Mouse (Mus musculus) gastrocnemius, adult 2 months (tissue): ENCODE results near the gene Galnt2. TPM values are rescaled to one million over a fixed set of nuclear protein-coding genes. Genes with fewer than 3 reads are reported as not detected.

Experiments used
- DNase-seq: peaks from one replicate; pipeline ENCODE4 v3.0.0; 2022
- H3K27ac ChIP-seq: fragments of 200-600 bp; 2 replicates; pipeline ENCODE4 v1.8.1; 2022; ENCODE audit warnings: mild to moderate bottlenecking
- H3K4me3 ChIP-seq: fragments of 200-600 bp; 2 replicates; pipeline ENCODE4 v1.8.1; 2022; ENCODE audit warnings: mild to moderate bottlenecking, moderate library complexity
- CTCF ChIP-seq: fragments of 200-600 bp; IDR thresholded peaks from 2 replicates; pipeline ENCODE4 v1.8.1; 2022; ENCODE audit warnings: antibody characterized with exemption, mild to moderate bottlenecking, moderate library complexity
- intact Hi-C: fragments of 180-260 bp; cut with DNase I; formaldehyde crosslinking; loops from one replicate; pipeline ENCODE4 v1.15.1; 2025
- total RNA-seq, 2 experiments: library from RNA; stranded (reverse); gene quantifications; 2 replicates each; pipeline ENCODE4 v1.2.3; 2021

Gene Galnt2
- total RNA-seq, 2 experiments from 2014 or later, result 35.6 to 37.2 TPM

- DNase-seq, result peak; percentile 5
- 0 out of 2 replicates have a peak, but pooled peaks have one; percentile 18 for TF ChIP-seq CTCF
- intact Hi-C loops, result no loop called here
- H3K4me3 ChIP-seq, result no peak overlapping the region
- H3K27ac ChIP-seq, result no peak overlapping the region
Measured at GRCm38 (mm10) chr8:124351636-124352035, 120.4 kb downstream of the Galnt2 start.

- Histone ChIP-seq H3K4me3 (no peak overlapping the region), H3K27ac (no peak overlapping the region)
- no peak for DNase-seq
- intact Hi-C loops, result no loop called here
- no peak for TF ChIP-seq CTCF
Measured at GRCm38 (mm10) chr8:124360911-124361310, 129.7 kb downstream of the Galnt2 start.

- intact Hi-C loops, result no loop called here
- no peak for DNase-seq
- no peak overlapping the region for H3K4me3 ChIP-seq
- TF ChIP-seq CTCF, result no peak
- no peak overlapping the region for H3K27ac ChIP-seq
Measured at GRCm38 (mm10) chr8:124361773-124362427, 130.7 kb downstream of the Galnt2 start.

GRCm38 (mm10) chr8:124362589-124362988, 131.4 kb downstream of the Galnt2 start:
- intact Hi-C loops, result no loop called here
- no peak for DNase-seq
- Histone ChIP-seq H3K27ac (no peak overlapping the region), H3K4me3 (no peak overlapping the region)
- TF ChIP-seq CTCF, result no peak

- Histone ChIP-seq H3K4me3 (no peak overlapping the region), H3K27ac (no peak overlapping the region)
- TF ChIP-seq CTCF, result no peak
- no peak for DNase-seq
- intact Hi-C loops, result no loop called here
Measured at GRCm38 (mm10) chr8:124363337-124363736, 132.1 kb downstream of the Galnt2 start.

- DNase-seq, result peak; percentile 77
- Histone ChIP-seq H3K27ac (no peak overlapping the region), H3K4me3 (no peak overlapping the region)
- intact Hi-C loops, result loop anchor here (5.0 kb wide), 1 partner anchor 316 kb away; no protein-coding TSS in a partner anchor
- peak; percentile 87 for TF ChIP-seq CTCF
Measured at GRCm38 (mm10) chr8:124368213-124368612, 137.0 kb downstream of the Galnt2 start.

- intact Hi-C loops, result no loop called here
- no peak for TF ChIP-seq CTCF
- no peak overlapping the region for H3K4me3 ChIP-seq
- no peak for DNase-seq
- no peak overlapping the region for H3K27ac ChIP-seq
Measured at GRCm38 (mm10) chr8:124370422-124371183, 139.4 kb downstream of the Galnt2 start.

- Histone ChIP-seq H3K4me3 (no peak overlapping the region), H3K27ac (no peak overlapping the region)
- TF ChIP-seq CTCF, result no peak
- no peak for DNase-seq
- intact Hi-C loops, result no loop called here
Measured at GRCm38 (mm10) chr8:124371410-124372123, 140.4 kb downstream of the Galnt2 start.

GRCm38 (mm10) chr8:124373753-124374152, 142.6 kb downstream of the Galnt2 start:
- intact Hi-C loops, result no loop called here
- no peak for TF ChIP-seq CTCF
- Histone ChIP-seq H3K4me3 (no peak overlapping the region), H3K27ac (no peak overlapping the region)
- DNase-seq, result no peak

GRCm38 (mm10) chr8:124375168-124375567, 144.0 kb downstream of the Galnt2 start:
- Histone ChIP-seq H3K4me3 (no peak overlapping the region), H3K27ac (no peak overlapping the region)
- intact Hi-C loops, result no loop called here
- DNase-seq, result peak; percentile 35
- no peak for TF ChIP-seq CTCF

- intact Hi-C loops, result no loop called here
- no peak for DNase-seq
- no peak for TF ChIP-seq CTCF
- Histone ChIP-seq H3K4me3 (no peak overlapping the region), H3K27ac (no peak overlapping the region)
Measured at GRCm38 (mm10) chr8:124375727-124376126, 144.5 kb downstream of the Galnt2 start.

- intact Hi-C loops, result no loop called here
- no peak for TF ChIP-seq CTCF
- no peak for DNase-seq
- H3K27ac ChIP-seq, result no peak overlapping the region
- no peak overlapping the region for H3K4me3 ChIP-seq
Measured at GRCm38 (mm10) chr8:124376406-124376805, 145.2 kb downstream of the Galnt2 start.

- Histone ChIP-seq H3K27ac (no peak overlapping the region), H3K4me3 (no peak overlapping the region)
- DNase-seq, result no peak
- intact Hi-C loops, result no loop called here
- no peak for TF ChIP-seq CTCF
Measured at GRCm38 (mm10) chr8:124379289-124379688, 148.1 kb downstream of the Galnt2 start.
